Mouse (Mus musculus): ENCODE data around the gene Rdh19. TPM values are rescaled to one million over a fixed set of nuclear protein-coding genes. Genes with fewer than 3 reads are reported as not detected.
"Not testable (repeated sequence)": the region's sequence is repeated elsewhere in the genome, so short reads cannot be mapped to it uniquely, and the experiment has no call there.

Rdh19 gene
- polyA plus RNA-seq, 1 experiment, result not detected

- WGBS, result 86% methylated on average over 5 of the region's 5 CpGs
- no peak overlapping the region for H3K4me3 ChIP-seq (ENCODE audit: insufficient read depth, low read depth, low read length)
- no peak overlapping the region for H3K27ac ChIP-seq (ENCODE audit: insufficient read depth, low read depth, low read length)
- H3K4me1 ChIP-seq (ENCODE audit: control insufficient read depth, insufficient read depth, low read length), result no peaks in the 10 kb centered on the region
- TF ChIP-seq POLR2A (IDR thresholded peaks at IDR 0.05; ENCODE audit: insufficient read depth, low read depth, low read length) (no peak), CTCF (IDR thresholded peaks at IDR 0.05; ENCODE audit: insufficient read depth, low read depth, low read length) (no peak)
Measured at GRCm38 (mm10) chr10:127835292-127835691, 14.4 kb upstream of the Rdh19 start.

- H3K4me3 ChIP-seq (ENCODE audit: insufficient read depth, low read depth, low read length); H3K27ac ChIP-seq (ENCODE audit: insufficient read depth, low read depth, low read length); H3K4me1 ChIP-seq (ENCODE audit: control insufficient read depth, insufficient read depth, low read length): not testable (repeated sequence)
- 97% methylated on average over 5 of the region's 5 CpGs for WGBS
Measured at GRCm38 (mm10) chr10:127837793-127838192, 11.9 kb upstream of the Rdh19 start.

GRCm38 (mm10) chr10:127838539-127838938, 11.2 kb upstream of the Rdh19 start:
- no peak for TF ChIP-seq POLR2A (IDR thresholded peaks at IDR 0.05; ENCODE audit: insufficient read depth, low read depth, low read length)
- WGBS, result 80% methylated on average over 2 of the region's 2 CpGs
- no peak overlapping the region for H3K4me3 ChIP-seq (ENCODE audit: insufficient read depth, low read depth, low read length)
- no peaks in the 10 kb centered on the region for H3K4me1 ChIP-seq (ENCODE audit: control insufficient read depth, insufficient read depth, low read length)
- no peak overlapping the region for H3K27ac ChIP-seq (ENCODE audit: insufficient read depth, low read depth, low read length)

DNA sequence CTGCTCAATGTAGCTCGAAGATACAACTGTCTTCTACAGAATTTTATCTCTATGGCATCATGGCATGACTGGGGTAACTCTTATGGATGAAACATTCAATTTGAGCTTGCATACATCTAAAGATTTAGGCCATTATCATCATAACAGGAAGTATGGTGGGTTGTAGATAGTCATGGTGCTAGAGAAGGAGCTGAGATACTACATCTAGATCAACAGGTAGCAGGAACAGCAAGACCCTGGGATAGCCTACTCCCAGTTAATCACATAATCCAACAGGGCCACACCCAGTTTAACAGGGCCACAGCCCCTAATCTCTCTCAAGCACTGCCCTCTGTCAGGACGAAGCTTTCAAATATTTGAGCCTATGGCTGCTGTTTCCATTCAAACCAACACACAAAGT, 9.0 kb upstream of the Rdh19 start:
- H3K4me1 ChIP-seq (ENCODE audit: control insufficient read depth, insufficient read depth, low read length), result no peaks in the 10 kb centered on the region
- no peak overlapping the region for H3K27ac ChIP-seq (ENCODE audit: insufficient read depth, low read depth, low read length)
- TF ChIP-seq POLR2A (IDR thresholded peaks at IDR 0.05; ENCODE audit: insufficient read depth, low read depth, low read length) (no peak), CTCF (IDR thresholded peaks at IDR 0.05; ENCODE audit: insufficient read depth, low read depth, low read length) (no peak)
- WGBS, result 65% methylated on average over 2 of the region's 2 CpGs
- H3K4me3 ChIP-seq (ENCODE audit: insufficient read depth, low read depth, low read length), result no peak overlapping the region

- not testable (repeated sequence) for H3K4me1 ChIP-seq (ENCODE audit: control insufficient read depth, insufficient read depth, low read length)
- 93% methylated on average over 5 of the region's 5 CpGs for WGBS
Measured at GRCm38 (mm10) chr10:127845945-127846344, 3.8 kb upstream of the Rdh19 start.

DNA sequence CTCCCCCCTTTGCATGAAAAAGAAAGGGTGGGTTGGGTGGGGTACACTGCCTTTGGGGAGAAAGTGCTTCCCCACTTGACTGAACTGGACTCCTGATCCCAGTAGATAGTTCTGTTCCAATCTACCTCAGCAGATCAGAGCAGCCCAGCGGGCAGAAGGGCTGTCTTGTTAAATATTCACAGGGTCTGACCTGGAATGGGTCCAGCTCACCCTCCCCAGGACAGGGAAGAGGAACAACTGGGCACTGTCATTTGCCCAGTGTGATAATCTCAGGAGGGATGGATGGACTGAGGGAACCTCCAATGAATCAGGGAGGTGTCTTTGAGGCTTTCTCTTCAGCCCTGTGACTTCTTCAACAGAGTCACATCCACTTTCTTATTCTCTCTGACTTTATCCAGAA, 1.6 kb upstream of the Rdh19 start:
- no peak overlapping the region for H3K27ac ChIP-seq (ENCODE audit: insufficient read depth, low read depth, low read length)
- H3K4me3 ChIP-seq (ENCODE audit: insufficient read depth, low read depth, low read length), result no peak overlapping the region
- 67% methylated on average over 1 of the region's 1 CpGs for WGBS
- H3K4me1 ChIP-seq (ENCODE audit: control insufficient read depth, insufficient read depth, low read length), result no peaks in the 10 kb centered on the region
- no peak for TF ChIP-seq POLR2A (IDR thresholded peaks at IDR 0.05; ENCODE audit: insufficient read depth, low read depth, low read length)
- TF ChIP-seq CTCF (IDR thresholded peaks at IDR 0.05; ENCODE audit: insufficient read depth, low read depth, low read length), result no peak

More at GRCm38 (mm10) chr10:127845945-127846344, 3.8 kb upstream of the Rdh19 start:
- not testable (repeated sequence) for H3K4me3 ChIP-seq (ENCODE audit: insufficient read depth, low read depth, low read length); H3K27ac ChIP-seq (ENCODE audit: insufficient read depth, low read depth, low read length)

GRCm38 (mm10) chr10:127856376-127856775, 6.6 kb downstream of the Rdh19 start:
- TF ChIP-seq CTCF (IDR thresholded peaks at IDR 0.05; ENCODE audit: insufficient read depth, low read depth, low read length), result no peak
- no peak for TF ChIP-seq POLR2A (IDR thresholded peaks at IDR 0.05; ENCODE audit: insufficient read depth, low read depth, low read length)
- H3K27ac ChIP-seq (ENCODE audit: insufficient read depth, low read depth, low read length), result no peak overlapping the region

GRCm38 (mm10) chr10:127864931-127865330, 15.2 kb downstream of the Rdh19 start:
- TF ChIP-seq POLR2A (IDR thresholded peaks at IDR 0.05; ENCODE audit: insufficient read depth, low read depth, low read length), result no peak
- no peak for TF ChIP-seq CTCF (IDR thresholded peaks at IDR 0.05; ENCODE audit: insufficient read depth, low read depth, low read length)
- H3K4me3 ChIP-seq (ENCODE audit: insufficient read depth, low read depth, low read length), result no peak overlapping the region
- no peaks in the 10 kb centered on the region for H3K4me1 ChIP-seq (ENCODE audit: control insufficient read depth, insufficient read depth, low read length)
- no peak overlapping the region for H3K27ac ChIP-seq (ENCODE audit: insufficient read depth, low read depth, low read length)

More at GRCm38 (mm10) chr10:127856376-127856775, 6.6 kb downstream of the Rdh19 start:
- Histone ChIP-seq H3K4me1 (ENCODE audit: control insufficient read depth, insufficient read depth, low read length) (no peaks in the 10 kb centered on the region), H3K4me3 (ENCODE audit: insufficient read depth, low read depth, low read length) (no peak overlapping the region)

DNA sequence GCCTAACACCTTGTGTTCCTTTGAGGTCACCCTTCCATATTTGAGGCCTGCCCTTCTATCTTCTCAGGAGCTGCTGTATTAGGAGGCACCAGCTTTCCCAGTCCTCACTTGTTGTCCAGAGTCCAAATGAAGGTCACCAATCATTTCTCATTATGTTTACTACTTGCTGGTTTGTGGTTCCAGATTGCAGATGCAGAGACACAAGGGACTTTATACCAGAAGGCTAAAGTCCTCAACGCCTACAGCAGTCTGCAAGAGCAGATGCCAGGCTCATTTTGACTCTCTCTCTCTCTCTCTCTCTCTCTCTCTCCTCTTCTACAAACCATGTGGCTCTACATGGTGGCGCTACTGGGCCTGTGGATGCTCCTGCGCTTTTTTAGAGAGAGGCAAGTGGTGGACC, 16.5 kb downstream of the Rdh19 start, which contains the start of gene Rdh16f2:
Gene Rdh16f2 (plus strand): TSS at position 243 of the 400 bp plus-strand sequence.
- no peak within 1 kb of the TSS for H3K4me3 ChIP-seq (ENCODE audit: insufficient read depth, low read depth, low read length)
- no peaks in the 10 kb centered on the region for H3K4me1 ChIP-seq (ENCODE audit: control insufficient read depth, insufficient read depth, low read length)
- H3K27ac ChIP-seq (ENCODE audit: insufficient read depth, low read depth, low read length), result no peak within 1 kb of the TSS
- TF ChIP-seq CTCF (IDR thresholded peaks at IDR 0.05; ENCODE audit: insufficient read depth, low read depth, low read length), result no peak
- 89% methylated on average over 3 of the region's 3 CpGs for WGBS

- Histone ChIP-seq H3K27ac (ENCODE audit: insufficient read depth, low read depth, low read length) (no peak overlapping the region), H3K4me1 (ENCODE audit: control insufficient read depth, insufficient read depth, low read length) (no peaks in the 10 kb centered on the region), H3K4me3 (ENCODE audit: insufficient read depth, low read depth, low read length) (no peak overlapping the region)
- 79% methylated on average over 4 of the region's 4 CpGs for WGBS
- TF ChIP-seq CTCF (IDR thresholded peaks at IDR 0.05; ENCODE audit: insufficient read depth, low read depth, low read length) (no peak), POLR2A (IDR thresholded peaks at IDR 0.05; ENCODE audit: insufficient read depth, low read depth, low read length) (no peak)
Measured at GRCm38 (mm10) chr10:127872484-127872883, 22.8 kb downstream of the Rdh19 start.

Measured in olfactory bulb, adult 2 months (tissue).